Mouse (Mus musculus) heart, embryonic 16.5 days (tissue): Measurements from ENCODE around the gene Ppp2r5b. TPM values are rescaled to one million over a fixed set of nuclear protein-coding genes. Genes with fewer than 3 reads are reported as not detected.

ENCODE experiments used
- ATAC-seq: fragments of 200-750 bp; cut with Nextera tagmentation; replicated peaks from 2 replicates; pipeline ENCODE4 v1.8.0; 2017; ENCODE audit warnings: moderate number of reproducible peaks; ENCODE audit not compliant: insufficient read depth, low FRiP score; ENCODE audit errors: extremely low read depth
- H3K27ac ChIP-seq: fragments of 300-500 bp; sonication (generic); 2 replicates; pipeline ENCODE4 v1.5.1; 2014; ENCODE audit warnings: mild to moderate bottlenecking, low read length, control low read depth, moderate library complexity
- H3K27me3 ChIP-seq: fragments of 300-500 bp; sonication (generic); 2 replicates; pipeline ENCODE4 v1.6.1; 2014; ENCODE audit warnings: low read length, mixed read lengths; ENCODE audit not compliant: control insufficient read depth, insufficient read depth
- H3K36me3 ChIP-seq: fragments of 300-500 bp; sonication (generic); 2 replicates; pipeline ENCODE4 v1.6.1; 2014; ENCODE audit not compliant: control insufficient read depth, insufficient read depth
- H3K4me1 ChIP-seq: fragments of 300-500 bp; sonication (generic); 2 replicates; pipeline ENCODE4 v1.6.1; 2014; ENCODE audit warnings: low read length, mixed read lengths; ENCODE audit not compliant: control insufficient read depth, insufficient read depth
- H3K4me2 ChIP-seq: fragments of 300-500 bp; sonication (generic); 2 replicates; pipeline ENCODE4 v1.6.1; 2014; ENCODE audit warnings: low read depth, mild to moderate bottlenecking, control low read depth, low read length
- H3K4me3 ChIP-seq: fragments of 300-500 bp; sonication (generic); 2 replicates; pipeline ENCODE4 v1.5.1; 2014; ENCODE audit warnings: mild to moderate bottlenecking, control low read depth, low read length
- H3K9ac ChIP-seq: fragments of 300-500 bp; sonication (generic); 2 replicates; pipeline ENCODE4 v1.6.1; 2014; ENCODE audit warnings: low read length, control low read depth
- H3K9me3 ChIP-seq: fragments of 300-500 bp; sonication (generic); replicated peaks from 2 replicates; pipeline ENCODE4 v1.6.1; 2016; ENCODE audit warnings: low read length; ENCODE audit not compliant: control insufficient read depth
- WGBS: fragments of 180-500 bp; shearing (Covaris S2); extraction: QIAGEN DNeasy Blood & Tissue Kit; methylation state at CpG from one replicate; pipeline ENCODE4 v1.1.7; 2014; 5-methylcytosine and 5-hydroxymethylcytosine counted together
- polyA plus RNA-seq: library from polyadenylated mRNA; unstranded; fragments of >200 nt; fragmentation: Nextera tagmentation; extraction: Ambion mirVana; gene quantifications from 2 replicates; pipeline ENCODE4 v1.2.1, GENCODE M21; 2015

Gene Ppp2r5b
- polyA plus RNA-seq, 1 experiment from 2014 or later: 22.6 TPM

DNA sequence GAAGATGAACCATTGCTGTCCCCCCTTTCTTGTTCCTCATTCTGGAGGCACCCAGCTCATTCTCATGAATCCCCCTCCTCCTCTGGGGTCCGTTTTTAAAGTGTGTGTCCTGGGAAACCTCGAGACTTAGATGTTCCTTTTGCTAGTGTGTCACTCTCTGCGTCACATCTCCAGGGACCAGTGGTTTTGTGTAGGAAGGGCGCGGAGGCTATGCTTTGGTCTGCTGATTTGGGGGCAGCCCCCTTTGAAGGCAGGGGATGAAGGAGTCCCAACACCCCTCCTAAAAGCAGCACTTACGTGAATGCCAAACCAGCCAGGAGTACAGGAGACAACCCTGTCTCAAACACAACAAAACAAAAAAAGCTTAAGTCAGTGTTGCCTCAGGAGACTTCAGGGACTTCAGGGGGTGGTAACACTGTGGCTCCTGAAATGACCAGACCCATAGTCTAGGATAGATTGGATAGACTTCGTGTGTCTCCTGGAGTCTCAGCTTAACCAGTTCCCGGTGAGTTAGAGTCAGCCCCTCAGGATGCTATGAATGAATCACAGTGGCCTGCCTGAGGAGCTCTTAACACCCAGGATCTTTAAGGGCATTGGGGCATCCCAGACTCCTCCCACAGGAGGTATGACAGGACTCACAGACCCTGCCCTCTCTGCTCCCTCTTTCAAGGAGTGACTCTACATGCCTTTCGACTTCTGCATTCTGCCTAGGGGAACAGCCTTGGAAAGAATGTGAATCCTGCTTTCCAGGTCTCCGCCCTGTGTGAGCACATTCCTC is 42.2 kb upstream of the Ppp2r5b start:
- Histone ChIP-seq H3K4me2 (peak overlapping the region; percentile 98), H3K4me3 (peak overlapping the region; percentile 78), H3K9me3 (no peaks in the 10 kb centered on the region), H3K27ac (peak overlapping the region; percentile 86), H3K4me1 (peaks cover 42% of the 10 kb centered on the region), H3K9ac (peak overlapping the region; percentile 81), H3K27me3 (no peaks in the 10 kb centered on the region), H3K36me3 (peaks cover 18% of the 10 kb centered on the region)
- peak; percentile 25; the same call in 1 of the 2 replicates for ATAC-seq
- 5% methylated on average over 10 of the region's 10 CpGs for WGBS

DNA sequence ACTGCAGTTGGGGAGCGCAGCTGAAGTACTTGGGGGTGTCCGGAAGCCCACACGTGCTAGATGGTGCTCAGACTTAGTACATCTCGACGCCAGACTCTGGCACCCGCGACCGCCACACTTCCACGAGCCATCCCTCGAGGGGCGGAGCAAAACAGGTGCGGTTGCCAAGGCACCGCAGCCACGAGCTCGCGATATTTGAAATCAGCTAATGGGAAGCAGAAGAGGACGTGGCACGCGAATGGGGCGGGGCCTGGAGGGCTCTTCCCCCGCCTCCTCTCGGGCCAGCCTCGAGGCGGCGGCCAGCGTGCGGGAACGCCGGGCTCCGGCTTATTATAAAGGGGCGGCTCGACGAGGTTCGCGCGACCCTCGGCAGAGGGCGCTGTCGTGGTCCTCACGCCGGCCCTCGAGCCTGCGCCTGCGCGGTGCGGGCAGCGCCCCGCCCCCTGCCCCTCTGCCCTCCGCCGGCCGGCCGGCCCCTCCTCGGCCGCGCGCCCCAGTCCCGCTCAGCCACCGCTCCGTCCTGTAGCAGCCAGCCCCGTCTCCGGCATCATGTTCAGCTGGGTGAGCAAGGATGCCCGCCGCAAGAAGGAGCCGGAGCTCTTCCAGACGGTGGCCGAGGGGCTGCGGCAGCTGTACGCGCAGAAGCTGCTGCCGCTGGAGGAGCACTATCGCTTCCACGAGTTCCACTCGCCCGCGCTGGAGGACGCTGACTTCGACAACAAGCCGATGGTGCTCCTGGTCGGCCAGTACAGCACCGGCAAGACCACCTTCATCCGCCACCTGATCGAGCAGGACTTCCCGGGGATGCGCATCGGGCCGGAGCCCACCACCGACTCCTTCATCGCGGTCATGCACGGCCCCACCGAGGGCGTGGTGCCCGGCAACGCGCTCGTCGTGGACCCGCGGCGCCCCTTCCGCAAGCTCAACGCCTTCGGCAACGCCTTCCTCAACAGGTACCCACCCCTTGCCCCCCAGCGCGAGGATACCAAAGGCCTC is 41.1 kb upstream of the Ppp2r5b start, which contains the start of gene Ehd1:
TSS of gene Ehd1 (plus strand) at position 300 of the 996 bp plus-strand sequence.
- H3K4me3 ChIP-seq: peak within 1 kb of the TSS; percentile 78
- ATAC-seq: peak; percentile 92
- H3K9ac ChIP-seq: peak within 1 kb of the TSS; percentile 81
- peaks cover 42% of the 10 kb centered on the region for H3K4me1 ChIP-seq
- no peaks in the 10 kb centered on the region for H3K9me3 ChIP-seq
- peak within 1 kb of the TSS; percentile 98 for H3K4me2 ChIP-seq
- peaks cover 10% of the 10 kb centered on the region for H3K36me3 ChIP-seq
- WGBS: under 1% methylated on average over 104 of the region's 106 CpGs
- peak within 1 kb of the TSS; percentile 86 for H3K27ac ChIP-seq
- H3K27me3 ChIP-seq: no peaks in the 10 kb centered on the region

DNA sequence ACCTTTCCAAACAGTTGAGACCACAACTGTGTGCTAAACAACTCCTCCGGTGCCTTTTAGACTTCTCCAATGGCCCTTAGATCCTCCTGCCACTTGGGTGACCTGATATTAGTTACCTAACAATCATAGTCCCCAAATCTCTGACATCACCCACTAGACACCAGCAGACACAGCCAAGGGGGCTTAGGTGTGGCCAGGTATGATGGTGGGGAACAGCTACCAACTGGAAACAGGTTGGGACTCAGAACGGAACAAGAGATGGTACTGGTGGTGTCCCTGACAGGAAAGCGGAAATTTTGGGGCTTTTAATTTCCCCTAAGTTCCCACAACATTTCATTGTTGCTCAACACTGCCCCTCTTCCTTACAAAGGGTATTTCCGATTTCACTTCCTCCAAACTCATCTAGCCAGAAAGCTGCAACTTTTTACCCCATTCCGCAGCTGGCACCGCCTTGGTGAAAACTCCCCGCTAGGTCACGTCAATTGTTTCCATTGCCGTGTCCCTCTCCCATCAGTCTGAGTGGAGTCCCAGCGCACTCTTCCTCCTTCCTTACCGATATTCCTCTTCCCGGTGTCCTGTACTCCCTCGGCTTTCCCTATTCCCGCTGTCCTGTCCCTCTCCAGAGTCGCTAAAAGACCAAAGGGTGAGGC is 40.2 kb upstream of the Ppp2r5b start:
- H3K27me3 ChIP-seq: no peaks in the 10 kb centered on the region
- peak; percentile 1; the same call in 1 of the 2 replicates for ATAC-seq
- H3K4me1 ChIP-seq: peaks cover 41% of the 10 kb centered on the region
- peak overlapping the region; percentile 74 for H3K9ac ChIP-seq
- peak overlapping the region; percentile 78 for H3K4me3 ChIP-seq
- 13% methylated on average over 15 of the region's 15 CpGs for WGBS
- peak overlapping the region; percentile 82 for H3K27ac ChIP-seq
- peaks cover 3% of the 10 kb centered on the region; the same call in 1 of the 2 replicates for H3K36me3 ChIP-seq
- no peaks in the 10 kb centered on the region for H3K9me3 ChIP-seq
- H3K4me2 ChIP-seq: peak overlapping the region; percentile 98

DNA sequence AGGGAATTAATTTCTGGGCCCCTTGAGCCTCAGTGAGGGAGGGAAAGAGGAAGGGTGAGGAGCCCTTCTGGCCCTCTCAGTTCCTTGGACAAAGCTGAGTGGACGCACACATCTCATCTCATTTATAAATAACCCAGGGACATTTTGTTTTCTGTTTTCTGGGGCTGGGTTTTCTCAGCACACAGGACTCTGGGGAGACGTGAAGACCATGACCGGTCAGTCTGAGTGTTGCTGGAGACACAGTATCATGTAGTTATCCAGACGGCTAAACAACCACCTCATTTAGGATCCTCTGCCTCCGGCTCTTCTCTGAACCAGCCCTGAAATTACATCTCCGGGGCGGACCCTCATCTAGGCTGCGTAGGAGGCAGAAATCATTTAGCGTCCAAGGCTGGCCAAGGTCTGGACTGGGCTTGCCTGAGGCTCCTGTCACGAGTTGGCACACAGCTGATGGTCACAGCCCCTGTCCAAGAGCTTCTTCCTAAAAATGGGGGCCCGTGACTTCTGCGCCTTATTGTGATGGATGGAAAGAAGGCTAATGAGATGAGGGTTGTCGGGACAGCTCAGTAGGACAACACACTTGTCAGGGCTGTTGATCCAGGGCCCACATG is 38.4 kb upstream of the Ppp2r5b start:
- Histone ChIP-seq H3K4me1 (peaks cover 24% of the 10 kb centered on the region), H3K27ac (no peak overlapping the region), H3K4me2 (no peak overlapping the region), H3K9ac (no peak overlapping the region), H3K9me3 (no peaks in the 10 kb centered on the region), H3K4me3 (no peak overlapping the region), H3K36me3 (no peaks in the 10 kb centered on the region), H3K27me3 (no peaks in the 10 kb centered on the region)
- 87% methylated on average over 13 of the region's 13 CpGs for WGBS
- no peak for ATAC-seq

DNA sequence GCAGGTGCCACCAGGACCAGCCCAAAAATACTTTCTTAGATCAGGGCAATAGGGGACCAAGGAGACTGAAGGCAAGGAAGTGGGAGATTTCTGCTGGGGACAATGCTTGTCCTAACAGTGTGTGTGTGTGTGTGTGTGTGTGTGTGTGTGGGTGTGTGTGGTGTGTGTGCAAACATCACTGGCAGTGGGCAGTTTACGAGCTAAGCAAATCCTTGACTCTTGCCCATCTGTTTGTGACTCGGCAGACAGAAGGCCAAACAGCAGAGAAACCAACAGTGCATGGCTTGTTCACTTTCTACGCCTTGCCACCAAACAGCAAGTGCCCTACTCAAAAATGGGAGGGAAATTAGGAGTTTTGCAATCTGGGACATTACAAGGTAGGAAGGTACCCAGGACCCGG is 37.9 kb upstream of the Ppp2r5b start:
- H3K27me3 ChIP-seq: no peaks in the 10 kb centered on the region
- no peaks in the 10 kb centered on the region for H3K36me3 ChIP-seq
- 79% methylated on average over 4 of the region's 4 CpGs for WGBS
- H3K9ac ChIP-seq: no peak overlapping the region
- H3K4me2 ChIP-seq: no peak overlapping the region
- ATAC-seq: no peak
- peaks cover 19% of the 10 kb centered on the region for H3K4me1 ChIP-seq
- H3K27ac ChIP-seq: no peak overlapping the region
- no peaks in the 10 kb centered on the region for H3K9me3 ChIP-seq
- no peak overlapping the region for H3K4me3 ChIP-seq

DNA sequence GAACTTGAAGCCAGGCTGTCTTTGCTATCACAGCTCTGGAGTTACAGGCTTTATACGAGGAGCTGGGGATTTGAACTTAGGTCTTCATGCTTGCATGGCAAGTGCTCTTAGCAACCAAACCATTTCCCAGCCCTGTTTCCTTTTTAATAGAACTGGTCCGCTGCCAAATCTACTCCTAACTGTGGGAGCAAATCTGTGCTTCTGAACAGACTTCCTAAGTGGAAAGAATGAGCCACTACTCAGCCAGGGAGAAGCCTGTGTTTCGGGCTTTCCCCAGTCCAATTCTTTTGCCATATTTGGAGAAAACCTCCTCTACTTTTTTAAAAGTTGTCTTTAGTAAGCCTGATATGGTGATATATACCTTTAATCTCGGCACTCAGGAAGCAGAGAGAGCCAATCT is 37.1 kb upstream of the Ppp2r5b start:
- 60% methylated on average over 4 of the region's 4 CpGs for WGBS
- H3K9me3 ChIP-seq: no peaks in the 10 kb centered on the region
- H3K36me3 ChIP-seq: no peaks in the 10 kb centered on the region
- H3K27ac ChIP-seq: peak overlapping the region; percentile 45
- no peak overlapping the region for H3K9ac ChIP-seq
- H3K4me1 ChIP-seq: peaks cover 11% of the 10 kb centered on the region
- no peak for ATAC-seq
- H3K4me2 ChIP-seq: no peak overlapping the region
- H3K4me3 ChIP-seq: no peak overlapping the region
- H3K27me3 ChIP-seq: no peaks in the 10 kb centered on the region

DNA sequence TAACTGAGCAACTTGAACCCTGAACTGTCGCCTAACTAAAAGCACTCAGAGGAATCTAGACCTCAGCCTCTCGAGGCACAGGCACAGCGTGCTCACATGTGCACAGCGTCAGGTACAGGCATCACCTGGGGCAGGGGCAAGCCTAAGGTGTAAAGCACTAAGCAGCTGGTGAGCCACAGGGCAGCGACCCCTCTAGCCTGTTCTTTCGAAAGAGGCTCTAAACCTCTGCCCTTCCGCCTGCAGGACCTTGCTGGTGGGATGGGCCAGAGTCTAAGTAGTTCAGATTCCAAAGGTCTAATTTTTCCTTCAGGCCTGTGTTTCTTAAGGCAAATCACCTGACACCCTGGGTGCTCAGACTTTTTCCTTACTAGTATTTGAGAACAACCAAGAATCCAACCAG is 36.4 kb upstream of the Ppp2r5b start:
- H3K4me1 ChIP-seq: peaks cover 10% of the 10 kb centered on the region
- WGBS: 75% methylated on average over 7 of the region's 7 CpGs
- no peak overlapping the region for H3K27ac ChIP-seq
- H3K4me3 ChIP-seq: no peak overlapping the region
- no peak overlapping the region for H3K9ac ChIP-seq
- H3K27me3 ChIP-seq: no peaks in the 10 kb centered on the region
- H3K4me2 ChIP-seq: no peak overlapping the region
- no peaks in the 10 kb centered on the region for H3K36me3 ChIP-seq
- H3K9me3 ChIP-seq: no peaks in the 10 kb centered on the region
- ATAC-seq: no peak

DNA sequence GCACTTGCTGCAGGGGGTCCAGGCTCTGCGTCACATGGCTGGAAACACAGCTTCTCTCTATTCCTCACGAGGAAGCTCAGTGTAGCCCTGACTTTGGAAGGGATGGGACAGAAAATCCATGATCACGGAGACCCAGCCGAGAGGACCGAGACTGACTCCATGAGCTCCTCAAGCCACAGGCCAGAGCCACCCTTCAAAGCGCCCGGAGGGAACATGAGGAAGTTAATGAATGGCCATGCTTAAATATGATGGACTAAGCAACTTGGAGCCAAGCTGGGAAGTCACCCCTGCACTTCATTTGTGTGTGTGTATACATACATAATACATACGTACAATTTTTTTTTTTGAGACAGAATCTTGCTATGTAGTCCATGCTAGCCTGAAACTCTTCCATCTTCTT is 35.5 kb upstream of the Ppp2r5b start:
- no peak overlapping the region for H3K4me3 ChIP-seq
- no peaks in the 10 kb centered on the region for H3K36me3 ChIP-seq
- H3K27me3 ChIP-seq: no peaks in the 10 kb centered on the region
- no peak for ATAC-seq
- WGBS: 51% methylated on average over 8 of the region's 8 CpGs
- no peaks in the 10 kb centered on the region for H3K9me3 ChIP-seq
- no peak overlapping the region for H3K4me2 ChIP-seq
- no peak overlapping the region for H3K27ac ChIP-seq
- peaks cover 10% of the 10 kb centered on the region for H3K4me1 ChIP-seq
- no peak overlapping the region for H3K9ac ChIP-seq
